Mouse (Mus musculus): Measurements from ENCODE around the gene Flad1. TPM values are rescaled to one million over a fixed set of nuclear protein-coding genes. Genes with fewer than 3 reads are reported as not detected.

Gene Flad1
- polyA plus RNA-seq, 1 experiment from 2014 or later: 28.8 TPM

DNA sequence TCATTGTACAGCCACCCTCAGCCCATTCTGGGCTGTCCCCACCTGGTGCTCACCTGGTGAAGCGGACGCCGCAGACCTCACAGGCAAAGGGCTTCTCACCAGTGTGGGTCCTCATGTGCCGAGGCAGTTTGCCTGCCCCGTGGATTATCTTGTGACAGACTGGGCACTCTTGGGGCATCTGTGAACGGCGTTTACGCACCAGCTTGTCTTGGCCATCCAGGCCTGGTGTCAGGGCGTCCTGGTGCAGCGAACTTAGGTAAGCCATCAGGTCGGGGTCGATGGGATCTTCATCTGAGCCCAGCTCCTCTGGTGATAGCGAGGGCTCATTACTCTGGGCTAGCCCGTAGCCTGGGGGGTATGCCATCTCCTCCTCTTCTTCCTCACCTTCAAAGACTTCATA lies 31.4 kb downstream of the Flad1 start:
- DNase-seq (ENCODE audit: low spot score) (no peak), ATAC-seq (replicated peaks; ENCODE audit: low FRiP score, low read depth) (no peak)
- no peaks in the 10 kb centered on the region for H3K27me3 ChIP-seq (ENCODE audit: insufficient read depth, low read length)
- no peak overlapping the region for H3K4me3 ChIP-seq (replicated peaks; ENCODE audit: low read depth, low read length)
- H3K9me3 ChIP-seq (replicated peaks; ENCODE audit: low read length): no peaks in the 10 kb centered on the region
- peaks cover 4% of the 10 kb centered on the region; the same call in 1 of the 2 replicates for H3K4me1 ChIP-seq (replicated peaks; ENCODE audit: insufficient read depth, low read length)
- 0 out of 2 replicates have a peak, but pooled peaks cover 12% of the 10 kb centered on the region for H3K36me3 ChIP-seq (ENCODE audit: insufficient read depth, low read length)
- WGBS: 95% methylated on average over 14 of the region's 14 CpGs
- no peak overlapping the region for H3K4me2 ChIP-seq (ENCODE audit: low read length)
- H3K9ac ChIP-seq (ENCODE audit: low read depth, low read length): no peak overlapping the region
- no peak overlapping the region for H3K27ac ChIP-seq
- TF ChIP-seq CTCF (IDR thresholded peaks at IDR 0.05; ENCODE audit: low read depth): no peak

DNA sequence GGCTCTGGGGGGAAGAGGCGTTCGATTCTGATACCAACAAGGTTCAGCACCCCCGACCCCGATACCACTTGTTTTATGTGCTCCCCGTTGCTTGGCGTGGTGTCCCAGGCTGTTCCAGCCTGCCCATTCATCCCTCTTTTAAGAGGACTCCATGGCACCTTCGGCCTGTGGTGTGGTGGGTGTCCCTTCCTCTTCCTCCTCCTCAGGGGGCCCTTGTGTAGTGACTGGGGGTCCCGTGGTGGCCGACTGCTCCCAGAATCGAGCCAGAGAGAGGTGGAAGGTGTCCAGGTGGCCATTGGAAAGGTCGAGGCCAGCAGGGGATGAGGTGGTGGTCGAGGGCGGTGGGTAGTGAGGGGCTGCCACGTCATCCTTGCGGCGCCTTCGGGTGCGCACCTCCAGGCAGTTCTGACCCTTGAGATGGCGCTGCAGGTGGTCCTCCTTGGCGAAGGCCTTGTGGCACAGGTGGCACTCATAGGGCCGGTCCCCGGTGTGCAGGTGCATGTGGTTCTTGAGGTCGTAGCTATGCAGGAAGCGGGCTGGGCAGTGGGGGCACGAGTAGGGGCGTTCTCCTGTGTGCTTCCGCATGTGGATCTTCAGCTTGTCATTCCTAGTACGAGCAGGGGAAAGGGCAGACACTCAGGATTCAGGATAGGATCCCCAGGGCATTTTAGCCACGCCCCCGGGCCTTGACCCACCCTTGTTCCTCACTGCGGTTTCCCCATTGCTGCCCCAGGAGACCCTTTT lies 32.1 kb downstream of the Flad1 start:
- Histone ChIP-seq H3K36me3 (ENCODE audit: insufficient read depth, low read length) (0 out of 2 replicates have a peak, but pooled peaks cover 12% of the 10 kb centered on the region), H3K27me3 (ENCODE audit: insufficient read depth, low read length) (no peaks in the 10 kb centered on the region), H3K4me2 (ENCODE audit: low read length) (no peak overlapping the region), H3K9me3 (replicated peaks; ENCODE audit: low read length) (no peaks in the 10 kb centered on the region), H3K4me3 (replicated peaks; ENCODE audit: low read depth, low read length) (0 out of 2 replicates have a peak overlapping the region, but pooled peaks have one; percentile 42), H3K27ac (no peak overlapping the region), H3K9ac (ENCODE audit: low read depth, low read length) (no peak overlapping the region), H3K4me1 (replicated peaks; ENCODE audit: insufficient read depth, low read length) (peaks cover 4% of the 10 kb centered on the region; the same call in 1 of the 2 replicates)
- DNase-seq (ENCODE audit: low spot score) (no peak), ATAC-seq (replicated peaks; ENCODE audit: low FRiP score, low read depth) (no peak)
- no peak for TF ChIP-seq CTCF (IDR thresholded peaks at IDR 0.05; ENCODE audit: low read depth)
- WGBS: 89% methylated on average over 28 of the region's 31 CpGs

DNA sequence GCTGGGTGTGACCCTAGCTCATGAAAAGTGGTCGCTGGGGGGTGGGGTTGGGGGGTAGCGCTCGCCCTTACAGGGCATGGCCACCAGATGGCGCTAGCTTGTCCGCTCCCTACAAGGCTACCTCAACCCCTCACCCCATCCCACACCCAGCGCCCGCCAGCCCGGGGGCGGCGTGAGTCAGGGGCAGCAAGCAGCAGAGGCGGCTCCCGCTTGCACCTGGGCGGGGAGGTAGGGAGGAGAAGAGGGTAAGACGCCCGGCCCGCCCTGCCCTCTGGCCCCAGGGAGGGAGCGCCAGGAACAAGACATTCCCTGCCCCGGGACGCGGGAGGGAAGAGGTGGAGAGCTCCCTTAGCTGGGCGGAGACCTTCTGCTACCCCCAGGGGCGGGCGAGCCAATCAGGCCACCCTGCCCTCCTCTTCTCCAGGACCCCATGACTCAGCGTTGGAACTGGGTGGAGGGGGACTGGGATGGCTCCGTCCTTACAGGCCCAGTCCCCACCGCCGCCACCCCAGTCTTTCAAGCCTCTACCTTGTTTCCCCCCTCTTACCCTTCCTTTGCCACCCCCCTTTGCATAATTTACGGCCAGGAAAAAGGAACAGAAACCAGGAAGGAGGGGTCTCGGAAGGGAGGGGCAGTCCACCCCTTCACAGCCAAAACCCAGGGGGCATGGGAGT lies 33.1 kb downstream of the Flad1 start:
- TF ChIP-seq CTCF (IDR thresholded peaks at IDR 0.05; ENCODE audit: low read depth): peak; percentile 92
- H3K27ac ChIP-seq: peak overlapping the region; percentile 70
- no peaks in the 10 kb centered on the region for H3K9me3 ChIP-seq (replicated peaks; ENCODE audit: low read length)
- H3K9ac ChIP-seq (ENCODE audit: low read depth, low read length): peak overlapping the region; percentile 60
- no peaks in the 10 kb centered on the region for H3K27me3 ChIP-seq (ENCODE audit: insufficient read depth, low read length)
- peak overlapping the region; percentile 60 for H3K4me2 ChIP-seq (ENCODE audit: low read length)
- peaks cover 4% of the 10 kb centered on the region; the same call in 1 of the 2 replicates for H3K4me1 ChIP-seq (replicated peaks; ENCODE audit: insufficient read depth, low read length)
- 1% methylated on average over 27 of the region's 29 CpGs for WGBS
- H3K4me3 ChIP-seq (replicated peaks; ENCODE audit: low read depth, low read length): peak overlapping the region; percentile 42
- peak; percentile 88 for ATAC-seq (replicated peaks; ENCODE audit: low FRiP score, low read depth)
- peak; percentile 92 for DNase-seq (ENCODE audit: low spot score)
- H3K36me3 ChIP-seq (ENCODE audit: insufficient read depth, low read length): 0 out of 2 replicates have a peak, but pooled peaks cover 12% of the 10 kb centered on the region

DNA sequence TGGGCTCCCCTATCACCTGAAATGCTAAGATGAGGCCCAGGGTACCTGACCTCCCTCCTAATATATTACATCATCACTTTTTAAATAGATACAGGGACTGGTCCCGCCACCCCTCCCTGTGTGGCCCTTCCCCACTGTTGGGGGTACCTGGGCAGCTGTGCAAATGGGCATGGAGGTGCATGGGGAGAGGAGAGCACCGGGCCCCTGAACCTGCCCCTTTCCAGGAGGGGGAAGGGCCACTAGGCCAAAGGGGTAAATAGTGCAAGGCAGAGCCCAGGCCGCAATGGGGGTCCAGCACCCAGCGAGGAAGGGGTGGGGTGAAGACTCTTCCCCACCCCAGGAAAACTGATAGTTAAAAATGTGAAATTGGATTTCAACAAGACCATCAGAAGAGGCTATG lies 33.8 kb downstream of the Flad1 start:
- Histone ChIP-seq H3K4me1 (replicated peaks; ENCODE audit: insufficient read depth, low read length) (peaks cover 4% of the 10 kb centered on the region; the same call in 1 of the 2 replicates), H3K4me2 (ENCODE audit: low read length) (peak overlapping the region; percentile 60), H3K27me3 (ENCODE audit: insufficient read depth, low read length) (no peaks in the 10 kb centered on the region), H3K9me3 (replicated peaks; ENCODE audit: low read length) (no peaks in the 10 kb centered on the region), H3K9ac (ENCODE audit: low read depth, low read length) (no peak overlapping the region), H3K36me3 (ENCODE audit: insufficient read depth, low read length) (0 out of 2 replicates have a peak, but pooled peaks cover 12% of the 10 kb centered on the region), H3K27ac (peak overlapping the region; percentile 70; the same call in 1 of the 2 replicates), H3K4me3 (replicated peaks; ENCODE audit: low read depth, low read length) (no peak overlapping the region)
- DNase-seq (ENCODE audit: low spot score) (no peak), ATAC-seq (replicated peaks; ENCODE audit: low FRiP score, low read depth) (no peak)
- TF ChIP-seq CTCF (IDR thresholded peaks at IDR 0.05; ENCODE audit: low read depth): no peak
- 81% methylated on average over 4 of the region's 4 CpGs for WGBS

DNA sequence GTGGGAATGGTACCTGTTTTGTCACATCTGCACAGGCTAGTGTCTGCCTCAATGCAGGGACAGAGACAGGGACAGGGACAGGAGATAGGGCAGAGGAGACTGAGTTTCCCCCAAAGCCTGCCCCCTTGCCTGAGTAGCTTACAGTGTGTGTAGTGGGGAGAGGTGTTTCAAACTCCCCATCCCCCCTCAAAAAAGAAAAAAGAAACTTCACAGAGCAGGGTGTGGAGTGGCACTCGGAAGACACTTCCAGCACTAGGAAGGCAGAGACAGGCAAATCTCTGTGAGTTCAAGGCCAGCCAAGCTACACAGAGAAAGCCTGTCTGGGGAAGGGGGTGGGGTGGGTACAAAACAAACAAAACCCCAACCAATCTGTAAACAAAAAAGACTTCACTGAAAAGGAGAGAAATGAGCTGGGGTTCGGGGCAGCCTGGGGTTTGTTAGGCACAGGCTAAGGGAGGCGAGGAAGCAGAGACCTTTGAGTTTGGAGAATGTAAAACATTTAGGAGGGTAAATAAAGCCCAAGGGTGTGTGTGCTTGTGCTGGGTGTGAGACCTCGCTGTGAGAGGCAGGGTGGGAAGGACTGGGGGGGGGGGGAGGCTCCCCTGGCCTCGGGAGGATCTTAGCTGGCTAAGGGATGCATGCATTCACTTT lies 38.0 kb downstream of the Flad1 start:
- no peak for TF ChIP-seq CTCF (IDR thresholded peaks at IDR 0.05; ENCODE audit: low read depth)
- Histone ChIP-seq H3K9ac (ENCODE audit: low read depth, low read length) (no peak overlapping the region), H3K27ac (no peak overlapping the region), H3K4me1 (replicated peaks; ENCODE audit: insufficient read depth, low read length) (peaks cover 4% of the 10 kb centered on the region; the same call in 1 of the 2 replicates), H3K9me3 (replicated peaks; ENCODE audit: low read length) (no peaks in the 10 kb centered on the region), H3K4me3 (replicated peaks; ENCODE audit: low read depth, low read length) (no peak overlapping the region), H3K4me2 (ENCODE audit: low read length) (no peak overlapping the region), H3K27me3 (ENCODE audit: insufficient read depth, low read length) (no peaks in the 10 kb centered on the region), H3K36me3 (ENCODE audit: insufficient read depth, low read length) (no peaks in the 10 kb centered on the region)
- DNase-seq (ENCODE audit: low spot score) (no peak), ATAC-seq (replicated peaks; ENCODE audit: low FRiP score, low read depth) (no peak)
- WGBS: 47% methylated on average over 5 of the region's 5 CpGs

DNA sequence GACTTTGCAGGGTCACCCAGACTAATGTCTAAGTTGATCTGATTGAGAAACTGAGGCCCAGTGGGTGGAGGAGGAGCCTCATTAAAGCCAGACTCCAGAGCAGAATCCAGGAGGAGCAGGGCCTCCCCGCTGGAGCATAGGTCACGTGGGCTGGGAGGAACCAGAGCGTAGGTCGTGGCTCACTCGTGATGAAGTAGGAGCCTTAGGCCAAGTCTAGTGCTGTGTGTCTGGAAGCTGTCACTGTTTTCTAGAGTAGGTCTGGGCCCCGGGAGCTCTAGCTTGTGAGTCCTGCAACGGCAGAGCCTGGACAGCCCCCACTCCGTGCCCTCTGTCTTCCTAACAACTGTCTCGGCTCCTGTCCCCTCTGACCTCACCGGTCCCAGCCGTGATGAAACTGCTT lies 44.3 kb downstream of the Flad1 start:
- TF ChIP-seq CTCF (IDR thresholded peaks at IDR 0.05; ENCODE audit: low read depth): no peak
- DNase-seq (ENCODE audit: low spot score) (no peak), ATAC-seq (replicated peaks; ENCODE audit: low FRiP score, low read depth) (no peak)

More for the DNA sequence above, 44.3 kb downstream of the Flad1 start:
- no peak overlapping the region for H3K27ac ChIP-seq
- H3K4me1 ChIP-seq (replicated peaks; ENCODE audit: insufficient read depth, low read length): no peaks in the 10 kb centered on the region
- no peak overlapping the region for H3K4me2 ChIP-seq (ENCODE audit: low read length)
- H3K36me3 ChIP-seq (ENCODE audit: insufficient read depth, low read length): no peaks in the 10 kb centered on the region
- H3K27me3 ChIP-seq (ENCODE audit: insufficient read depth, low read length): no peaks in the 10 kb centered on the region
- no peaks in the 10 kb centered on the region for H3K9me3 ChIP-seq (replicated peaks; ENCODE audit: low read length)
- no peak overlapping the region for H3K9ac ChIP-seq (ENCODE audit: low read depth, low read length)
- 47% methylated on average over 11 of the region's 11 CpGs for WGBS
- no peak overlapping the region for H3K4me3 ChIP-seq (replicated peaks; ENCODE audit: low read depth, low read length)

Data from kidney, postnatal 0 days (tissue).